Mouse (Mus musculus): ENCODE measurements around the gene Sf3a3.

DNA sequence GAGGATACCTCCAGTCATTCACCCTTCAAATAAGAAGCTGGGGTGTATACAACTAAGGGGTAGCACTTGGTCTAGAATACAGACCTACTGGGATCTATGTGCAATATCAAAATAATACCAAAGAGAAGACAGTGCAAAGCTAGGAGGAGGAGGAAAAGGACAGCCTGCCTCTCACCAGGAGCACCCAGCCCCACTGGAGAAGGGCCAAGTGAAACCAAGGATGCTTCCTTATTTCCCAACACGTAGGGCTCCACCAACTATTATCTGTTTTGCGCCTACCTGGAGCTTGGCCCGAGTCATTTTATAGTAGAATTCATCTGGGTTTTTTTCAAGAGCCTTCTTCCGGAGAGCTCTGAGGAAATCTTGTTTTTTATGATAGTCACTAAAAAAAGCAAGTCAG, 31.1 kb upstream of the Sf3a3 start:
- TF ChIP-seq CTCF (conservative IDR thresholded peaks at IDR 0.05; ENCODE audit: insufficient read depth, insufficient read length, low read depth, low read length) (no peak), POLR2A (IDR thresholded peaks at IDR 0.05; ENCODE audit: low read depth, low read length) (no peak)
